Comparison of ENCODE assay signal across 11 mouse cellular contexts in the genomic region with DNA sequence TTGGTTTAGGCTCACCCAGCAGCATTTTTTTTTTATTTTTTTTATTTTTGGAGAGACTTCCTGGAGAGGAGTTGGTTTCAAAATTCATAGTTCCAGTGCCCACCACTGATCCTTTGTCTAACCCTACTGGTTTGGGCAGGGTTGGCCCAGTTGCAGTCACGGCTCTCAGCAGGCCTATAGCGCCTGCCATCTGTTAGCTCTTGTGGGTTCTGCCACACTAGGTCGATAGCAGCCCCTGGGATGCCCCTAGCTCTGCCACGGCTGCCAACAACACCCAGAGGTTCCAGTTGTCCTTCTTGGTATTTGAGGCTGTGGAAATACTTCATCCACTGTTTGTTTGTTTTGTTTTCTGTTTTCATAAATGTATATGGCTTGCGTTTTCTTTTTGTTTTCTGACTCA.
"Had no signal": no experiment of that assay in that cellular context is flagged by ENCODE, and none has a peak within 500 bp of the region (broad histone marks: within the 10 kb centered on the region; RNA-seq: fewer than 3 reads in every experiment).

No protein-coding gene starts in this region.

- DNase-seq: kidney, postnatal 36 days; lung, adult 2 months; lung, postnatal 36 days; midbrain, embryonic 14.5 days; right cerebral cortex, postnatal 4 days; spleen, adult 18-20 months; thymus, adult 18-20 months; thymus, postnatal 14 days had no signal

- H3K4me3 ChIP-seq: limb, embryonic 10.5 days; liver, embryonic 15.5 days; neural tube, embryonic 12.5 days had no signal

- H3K4me1 ChIP-seq: liver, embryonic 15.5 days; neural tube, embryonic 12.5 days had no signal

- H3K36me3 ChIP-seq: limb, embryonic 10.5 days; liver, embryonic 15.5 days; neural tube, embryonic 12.5 days had no signal

- H3K27ac ChIP-seq: limb, embryonic 10.5 days; liver, embryonic 15.5 days; neural tube, embryonic 12.5 days had no signal

- H3K27me3 ChIP-seq: liver, embryonic 15.5 days; neural tube, embryonic 12.5 days had no signal

- H3K9me3 ChIP-seq: limb, embryonic 10.5 days; liver, embryonic 15.5 days; neural tube, embryonic 12.5 days had no signal
